ENCODE assay signal across 21 mouse cellular contexts in genomic region chr3:29291633-29292032, GRCm38 (mm10).
"Had no signal": no experiment of that assay in that cellular context is flagged by ENCODE, and none has a peak within 500 bp of the region (broad histone marks: within the 10 kb centered on the region; RNA-seq: fewer than 3 reads in every experiment).

No protein-coding gene starts in this region.

- DNase-seq: kidney, adult 2 months; kidney, postnatal 25 days; layer of hippocampus, adult 9-11 months; liver; lung, adult 18-20 months; lung, postnatal 10 days; lung, postnatal 36 days; thymus, adult 18-20 months; thymus, postnatal 14 days; thymus, postnatal 4 days had no signal

- H3K36me3 ChIP-seq: limb, embryonic 10.5 days; limb, embryonic 13.5 days; liver, embryonic 12.5 days; liver, embryonic 15.5 days; lung, embryonic 15.5 days; midbrain, embryonic 13.5 days; neural tube, embryonic 13.5 days had no signal

- H3K4me1 ChIP-seq: limb, embryonic 10.5 days; limb, embryonic 13.5 days; liver, embryonic 12.5 days; liver, embryonic 15.5 days; lung, embryonic 15.5 days; megakaryocyte, embryonic 14.5 days had no signal

- H3K27ac ChIP-seq: kidney, postnatal 0 days; layer of hippocampus, adult 2 months; limb, embryonic 10.5 days; limb, embryonic 13.5 days; liver, embryonic 12.5 days; liver, embryonic 15.5 days; lung, embryonic 15.5 days had no signal

- H3K27me3 ChIP-seq: limb, embryonic 13.5 days; liver, embryonic 12.5 days; liver, embryonic 15.5 days; lung, embryonic 15.5 days; megakaryocyte, embryonic 14.5 days; midbrain, embryonic 13.5 days; neural tube, embryonic 13.5 days had no signal

- H3K9ac ChIP-seq: limb, embryonic 13.5 days; liver, embryonic 12.5 days; liver, embryonic 15.5 days; lung, embryonic 15.5 days; midbrain, embryonic 13.5 days; neural tube, embryonic 13.5 days had no signal

- H3K4me3 ChIP-seq: layer of hippocampus, adult 2 months; limb, embryonic 10.5 days; limb, embryonic 13.5 days; liver, embryonic 12.5 days; liver, embryonic 15.5 days; lung, embryonic 15.5 days; megakaryocyte, embryonic 14.5 days; midbrain, embryonic 13.5 days; myocyte; neural tube, embryonic 13.5 days had no signal

- ATAC-seq: liver, embryonic 12.5 days; midbrain, embryonic 13.5 days had no signal

- H3K9me3 ChIP-seq: limb, embryonic 10.5 days; limb, embryonic 13.5 days; liver, embryonic 12.5 days; liver, embryonic 15.5 days; lung, embryonic 15.5 days; megakaryocyte, embryonic 14.5 days; midbrain, embryonic 13.5 days; neural tube, embryonic 13.5 days had no signal

- H3K4me2 ChIP-seq: limb, embryonic 13.5 days; liver, embryonic 12.5 days; liver, embryonic 15.5 days; lung, embryonic 15.5 days; midbrain, embryonic 13.5 days; neural tube, embryonic 13.5 days had no signal
